Mouse (Mus musculus) heart, adult 18-20 months (tissue): Measurements from ENCODE around the gene Cwc25. TPM values are rescaled to one million over a fixed set of nuclear protein-coding genes. Genes with fewer than 3 reads are reported as not detected.
A peak's percentile ranks its signal among the peaks of the same experiment; 100 is the strongest.
"Not testable (repeated sequence)": the region's sequence is repeated elsewhere in the genome, so short reads cannot be mapped to it uniquely, and the experiment has no call there.

Source experiments
- DNase-seq, 2 experiments: peaks; one replicate each; pipeline ENCODE4 v3.0.0; 2021 to 2022; ENCODE audit warnings: mixed read lengths in 1 of 2
- total RNA-seq, 2 experiments: library from RNA; stranded (reverse); gene quantifications; 2 replicates each; pipeline ENCODE4 v1.2.3; 2021

Gene Cwc25
- total RNA-seq, 2 experiments from 2014 or later = 6.4 to 8.4 TPM

GRCm38 (mm10) chr11:97728311-97728710 lies 38.0 kb downstream of the Cwc25 start:
- peak in 1 of 2 experiments; percentile 32 for DNase-seq

DNA sequence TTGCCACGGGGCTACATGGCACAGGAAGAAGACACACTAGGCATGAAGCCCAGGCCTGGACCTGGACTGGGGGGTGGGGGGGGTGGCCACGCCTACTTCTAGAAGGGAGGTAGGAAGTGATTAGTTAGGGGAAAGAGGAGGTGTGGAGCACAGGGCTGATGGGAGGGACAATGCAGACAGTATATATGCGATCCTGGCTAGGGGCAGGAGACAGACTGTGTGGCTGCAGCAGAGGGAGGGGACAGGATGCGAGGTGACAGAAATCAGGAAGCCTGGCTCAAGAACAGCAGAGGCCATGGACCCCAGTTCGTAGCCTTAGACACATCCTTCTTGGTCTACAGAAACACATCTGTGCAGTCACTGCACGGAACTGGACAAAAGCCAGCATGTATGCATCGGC lies 42.6 kb downstream of the Cwc25 start:
- no peak for DNase-seq

- DNase-seq = no peak
Observed at GRCm38 (mm10) chr11:97721338-97721737, 45.0 kb downstream of the Cwc25 start.

- DNase-seq = no peak
Observed at GRCm38 (mm10) chr11:97719041-97719440, 47.3 kb downstream of the Cwc25 start.

DNA sequence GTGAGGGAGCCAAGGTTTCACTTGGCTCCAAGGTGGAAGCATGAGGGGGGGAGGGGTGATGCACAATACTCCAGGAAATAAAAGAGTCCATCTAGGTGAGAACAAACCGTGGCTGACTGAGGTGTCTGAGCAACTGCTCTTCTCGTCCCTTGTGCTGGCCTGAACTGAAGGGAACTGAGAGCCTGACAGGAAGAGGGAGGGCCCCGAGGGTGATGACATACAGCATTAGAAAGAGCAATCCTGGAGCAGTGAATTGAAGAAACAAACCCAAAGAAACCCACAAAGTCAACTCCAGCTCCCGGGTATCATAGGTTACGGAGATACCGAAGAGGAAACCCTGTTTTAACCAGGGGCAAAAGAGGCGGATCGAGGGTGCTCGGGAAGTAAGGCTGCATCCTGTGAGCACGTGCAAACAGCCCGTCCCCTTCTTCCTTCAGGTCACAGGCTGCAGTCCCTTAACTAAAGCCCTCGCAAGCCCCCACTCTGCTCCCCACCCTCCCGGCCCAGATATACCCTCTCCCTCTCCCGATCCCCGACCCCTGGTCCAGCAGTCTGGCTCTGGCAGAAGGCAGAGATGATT lies 48.0 kb downstream of the Cwc25 start:
- DNase-seq = peak in 1 of 2 experiments; percentile 54

DNA sequence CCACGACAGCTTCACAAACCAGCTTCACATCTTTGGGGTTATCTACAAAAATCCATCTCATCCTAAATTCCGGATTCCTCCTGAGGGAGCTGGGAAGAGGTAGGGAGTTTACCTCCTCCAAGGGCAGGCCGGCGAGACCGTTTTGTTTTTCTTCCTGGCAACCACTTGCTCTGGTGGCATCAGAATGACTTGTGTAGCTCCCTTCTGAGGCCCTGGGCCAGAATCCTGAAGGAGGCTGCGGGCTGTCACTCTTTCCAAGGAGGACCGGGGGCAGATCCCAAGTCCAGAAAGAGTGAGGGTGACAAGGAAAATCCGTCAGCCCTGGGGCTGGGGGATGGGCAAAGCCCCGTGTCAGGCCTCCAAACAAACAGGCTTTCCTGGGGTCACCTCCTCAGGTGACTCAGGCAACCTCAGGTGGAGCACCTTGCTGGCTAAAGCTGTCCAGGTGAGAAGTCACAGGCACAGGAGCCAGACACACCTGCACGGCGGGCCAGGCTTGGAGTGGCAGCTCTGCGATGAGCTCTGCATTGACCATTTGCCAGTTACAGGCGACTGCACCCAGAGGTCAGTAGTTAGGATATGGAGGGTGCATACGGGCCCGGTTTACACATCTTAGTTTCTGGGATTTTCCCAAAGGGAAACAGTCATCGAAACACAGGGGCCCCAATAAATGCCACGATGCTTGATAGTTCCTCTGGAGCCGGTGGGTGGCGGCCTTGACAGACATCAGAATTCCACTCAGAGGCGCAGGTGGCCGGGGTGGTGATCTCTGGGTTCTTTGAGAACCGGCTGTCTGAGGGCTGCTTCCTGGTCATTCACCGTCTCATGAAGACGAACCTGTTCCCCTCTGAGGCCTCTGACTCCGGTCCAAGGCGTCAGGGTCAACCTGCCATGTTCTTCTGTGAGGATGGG lies 48.7 kb downstream of the Cwc25 start:
- no peak for DNase-seq

GRCm38 (mm10) chr11:97716021-97716420 lies 50.3 kb downstream of the Cwc25 start:
- no peak for DNase-seq

GRCm38 (mm10) chr11:97714784-97715760 lies 51.3 kb downstream of the Cwc25 start:
- DNase-seq = peak; percentile 47 to 60

GRCm38 (mm10) chr11:97714356-97714755 lies 52.0 kb downstream of the Cwc25 start:
- no peak for DNase-seq

GRCm38 (mm10) chr11:97713896-97714295 lies 52.5 kb downstream of the Cwc25 start:
- DNase-seq = peak; percentile 74

GRCm38 (mm10) chr11:97712286-97712685 lies 54.1 kb downstream of the Cwc25 start:
- DNase-seq = no peak

DNA sequence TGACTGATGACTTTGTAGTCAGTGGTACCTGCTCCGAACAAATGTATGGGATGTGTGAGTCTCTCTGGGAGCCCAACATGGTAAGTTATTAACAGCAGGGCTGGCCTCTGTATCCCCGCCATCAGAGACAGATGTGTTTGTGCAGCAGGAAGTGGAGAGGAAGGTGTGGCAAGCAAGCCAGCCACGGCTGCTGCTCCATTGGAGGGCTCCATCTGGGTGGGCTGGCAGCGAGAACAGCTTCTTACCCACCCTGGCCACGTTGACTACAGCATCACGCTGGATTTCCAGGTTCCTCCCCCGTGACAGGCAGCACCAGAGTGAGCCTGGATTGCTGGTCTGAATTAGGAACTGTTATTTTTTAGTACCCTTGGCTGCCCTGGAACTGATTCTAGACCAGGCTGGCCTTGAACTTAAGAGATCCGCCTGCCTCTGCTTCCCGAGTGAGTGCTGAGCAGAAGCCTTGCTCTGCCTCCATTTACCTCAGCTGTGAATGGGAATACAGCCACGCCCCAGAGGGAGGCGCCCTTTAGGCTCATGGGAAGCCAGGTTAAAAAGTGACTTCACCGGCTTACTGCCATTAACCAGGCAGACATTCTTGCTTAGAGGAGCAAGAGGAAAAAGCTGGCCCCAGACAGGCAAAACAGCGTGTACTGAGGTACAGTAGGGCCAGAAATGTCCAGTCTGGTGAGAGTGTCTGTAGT lies 55.0 kb downstream of the Cwc25 start:
- DNase-seq = no peak

DNA sequence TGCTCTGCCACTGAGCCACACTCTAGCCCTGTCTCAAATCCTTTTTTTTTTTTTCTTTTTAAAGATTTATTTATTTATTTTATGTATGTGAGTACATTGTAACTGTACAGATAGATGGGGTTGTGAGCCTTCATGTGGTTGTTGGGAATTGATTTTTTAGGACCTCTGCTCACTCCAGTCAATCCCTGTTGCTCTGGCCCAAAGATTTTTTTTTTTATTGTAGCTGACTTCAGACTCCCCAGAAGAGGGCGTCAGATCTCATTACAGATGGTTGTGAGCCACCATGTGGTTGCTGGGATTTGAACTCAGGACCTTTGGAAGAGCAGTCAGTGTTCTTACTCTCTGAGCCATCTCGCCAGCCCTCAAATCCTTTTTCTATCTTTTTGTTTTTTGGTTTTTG lies 56.3 kb downstream of the Cwc25 start:
- DNase-seq = not testable (repeated sequence)

GRCm38 (mm10) chr11:97703039-97703826 lies 63.1 kb downstream of the Cwc25 start, which contains the start of gene Psmb3:
Gene Psmb3, plus strand, starts transcription at chr11:97703399.
- DNase-seq = peak; percentile 100

- DNase-seq = peak; percentile 91 to 96
Observed at GRCm38 (mm10) chr11:97702393-97702745, 64.0 kb downstream of the Cwc25 start.

DNA sequence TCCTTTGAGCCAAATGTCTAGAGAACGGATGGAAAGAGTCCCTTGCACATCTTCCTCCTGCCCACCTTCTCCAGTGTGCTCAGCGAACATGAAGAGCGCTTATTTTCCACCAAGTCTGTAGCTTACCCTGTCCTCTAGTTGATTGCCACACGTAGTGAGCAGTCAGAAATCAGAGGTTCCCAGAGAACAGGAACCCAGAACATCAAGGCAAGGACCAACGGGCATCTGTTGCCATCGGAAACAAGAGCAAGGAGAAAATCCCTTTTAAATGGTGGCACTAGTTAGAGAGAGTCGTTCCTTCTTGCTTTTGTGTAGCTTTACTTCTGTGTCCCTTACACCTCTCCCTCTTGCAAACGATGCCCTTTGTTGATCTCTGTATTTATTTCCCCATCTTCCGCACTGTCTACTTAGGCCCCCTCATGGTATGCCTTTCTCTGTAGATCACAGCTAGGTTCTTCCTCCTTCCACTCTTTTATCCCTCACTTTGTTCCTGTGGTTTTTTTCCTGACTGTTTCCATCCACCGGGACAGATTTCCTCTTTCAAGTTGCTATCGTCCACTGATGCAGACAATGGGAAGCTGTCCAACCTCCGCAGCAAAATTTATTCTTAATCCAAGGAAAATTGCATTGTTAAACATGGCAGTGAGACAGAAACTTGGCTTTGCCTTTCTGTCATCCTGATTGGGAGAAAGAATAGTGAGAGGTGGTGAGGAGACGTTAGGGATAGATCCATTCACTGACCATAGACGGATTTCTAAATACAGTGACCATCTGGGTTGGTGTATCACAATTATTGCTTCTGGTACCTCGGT lies 64.6 kb downstream of the Cwc25 start:
- DNase-seq = peak in 1 of 2 experiments; percentile 21

DNA sequence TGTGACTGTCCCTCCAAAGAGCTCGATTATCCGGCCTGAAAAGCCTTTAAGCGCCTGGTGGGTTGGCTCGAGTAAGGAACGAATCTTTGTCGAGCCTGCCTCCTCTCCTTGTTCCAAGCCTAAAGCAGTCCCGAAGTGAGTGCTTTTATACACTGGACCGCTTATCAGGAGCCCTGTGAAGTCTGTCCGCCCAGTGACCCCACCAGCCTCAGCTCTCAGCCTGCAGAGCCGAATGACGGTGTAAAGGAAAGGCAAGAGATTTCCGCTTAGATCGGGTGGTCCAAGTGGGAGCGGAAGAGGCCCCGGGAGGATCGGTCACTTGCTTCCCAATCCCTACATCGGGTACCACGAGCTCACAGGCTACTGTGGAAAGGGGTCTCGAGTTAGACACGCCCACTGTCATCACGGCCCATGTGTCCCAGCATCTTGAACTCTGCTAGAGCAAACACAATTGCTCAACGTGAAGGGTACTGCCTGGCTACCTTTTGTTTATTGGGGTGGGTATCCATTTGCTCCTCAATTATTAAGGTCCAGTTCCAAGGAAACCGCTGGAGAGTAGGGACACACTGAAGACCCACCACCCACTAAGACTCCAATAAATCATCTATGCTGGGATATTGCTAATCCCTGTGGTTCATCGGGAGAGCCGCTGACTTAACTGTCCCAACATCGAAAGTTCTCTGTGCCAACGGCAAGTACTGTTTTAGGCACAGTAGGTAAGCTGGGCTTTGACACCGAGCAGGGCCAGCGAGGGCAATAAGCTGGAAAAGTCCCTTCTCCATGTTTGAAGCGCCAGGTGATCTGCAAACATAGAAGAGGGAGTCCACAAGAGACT lies 65.4 kb downstream of the Cwc25 start:
- DNase-seq = peak; percentile 33 to 43

DNA sequence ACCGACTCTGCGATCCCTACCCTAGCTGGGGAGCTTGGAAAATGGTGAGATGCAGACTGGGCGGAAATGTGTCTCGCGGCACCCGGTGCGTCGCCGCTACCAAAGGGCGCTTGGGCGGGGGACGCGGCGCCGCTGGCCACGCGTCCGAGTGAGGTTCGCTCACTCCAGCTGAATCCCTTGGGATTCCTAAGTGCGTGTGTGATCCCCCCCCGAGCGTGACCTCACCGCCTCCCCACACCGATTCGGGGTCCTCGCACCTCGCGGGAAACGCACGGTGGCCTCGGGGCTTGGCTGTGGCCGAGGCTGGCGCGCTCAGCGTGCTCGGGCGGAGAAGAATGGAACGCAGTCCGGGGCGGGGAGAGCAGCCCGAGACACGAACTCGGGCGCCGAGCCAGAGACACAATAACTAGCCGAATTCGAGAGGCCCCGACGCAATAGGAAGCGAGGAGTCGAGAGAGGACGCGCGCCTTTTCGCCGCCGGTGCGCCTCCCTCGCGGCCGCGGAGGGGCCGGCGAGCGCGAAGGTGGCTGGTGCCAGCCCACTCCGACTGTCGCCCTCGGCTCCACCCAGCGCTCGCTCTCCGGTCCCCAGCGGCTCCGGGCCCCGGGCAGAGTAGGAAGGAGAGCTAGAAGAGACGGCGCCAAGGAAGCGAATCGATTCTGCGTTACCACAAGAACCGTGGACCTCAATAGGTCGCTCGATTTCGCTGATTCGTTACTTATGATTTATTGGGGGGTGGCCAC lies 66.2 kb downstream of the Cwc25 start, which contains the start of gene Pcgf2:
Gene Pcgf2, minus strand, starts transcription at position 495 of the 743 bp plus-strand sequence.
- peak; percentile 88 to 89 for DNase-seq
